Mouse (Mus musculus): Measurements from ENCODE around the gene Ngfr. TPM values are rescaled to one million over a fixed set of nuclear protein-coding genes. Genes with fewer than 3 reads are reported as not detected.

The Ngfr gene
- total RNA-seq, 4 experiments from 2014 or later, result 4.0 to 6.0 (median 5.2) TPM

DNA sequence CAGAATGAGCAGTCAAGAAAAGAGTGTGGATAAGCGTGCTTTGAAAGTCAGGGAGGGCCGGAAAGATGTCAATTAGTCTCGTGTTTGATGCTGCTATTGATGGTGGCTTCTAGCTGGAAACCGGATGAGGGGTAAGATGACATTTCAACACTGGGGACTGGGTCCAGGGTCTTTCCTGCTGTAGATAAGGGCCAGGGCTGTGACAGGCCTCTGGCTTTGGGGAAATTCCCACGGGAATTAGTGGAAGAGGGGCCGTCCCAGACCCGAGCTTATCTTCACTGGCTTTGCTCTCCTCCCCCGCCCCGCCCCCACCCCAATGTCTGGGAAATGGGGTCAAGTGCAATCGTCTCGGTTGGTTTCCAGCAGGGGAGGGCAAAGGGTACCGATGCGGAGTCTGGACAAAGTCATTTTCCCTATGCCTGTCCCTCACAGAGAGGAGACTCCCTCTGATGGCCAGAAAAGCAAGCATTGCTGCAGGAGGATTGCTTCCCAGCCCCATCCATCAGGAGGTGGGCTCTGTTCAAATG lies 7.2 kb upstream of the Ngfr start:
- no peak for DNase-seq

DNA sequence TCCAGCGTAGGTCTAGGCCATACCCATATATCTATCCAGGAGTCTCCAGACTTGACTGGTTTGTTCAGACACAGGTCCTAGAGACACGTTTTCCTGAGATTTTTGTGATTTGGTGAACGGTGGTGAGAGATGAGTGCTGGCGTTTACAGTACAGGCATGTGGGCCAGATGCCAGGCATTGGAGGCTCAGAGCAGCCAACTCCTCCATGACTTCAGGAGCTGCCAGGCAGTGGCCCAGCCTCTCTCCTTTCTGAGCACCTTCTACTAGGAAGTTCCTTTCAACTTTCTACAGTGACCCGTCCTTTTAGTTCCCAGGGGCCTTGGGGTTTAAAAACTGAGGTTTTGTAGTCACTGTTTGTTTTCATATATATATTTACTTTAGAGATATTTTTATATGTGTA lies 6.0 kb upstream of the Ngfr start:
- DNase-seq, result no peak

DNA sequence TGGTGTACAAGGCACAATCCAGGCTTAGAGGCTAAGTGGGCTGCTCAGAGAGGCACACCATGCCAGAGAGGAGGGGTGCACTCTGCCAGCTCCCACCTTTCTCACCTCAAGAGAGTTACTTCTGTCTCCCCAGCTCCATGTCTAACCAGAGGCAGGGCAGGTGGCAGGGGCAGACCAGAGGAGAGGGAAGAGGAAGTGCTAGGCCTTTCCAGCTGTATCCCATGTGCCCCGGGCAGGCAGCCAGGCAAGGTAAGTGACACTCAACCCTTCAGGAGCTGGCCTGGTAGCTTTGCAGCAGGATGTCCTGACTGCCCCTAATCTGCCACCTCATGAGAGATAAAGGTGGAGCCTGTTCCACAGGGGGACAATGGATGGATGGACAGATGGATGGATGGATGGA lies 5.2 kb upstream of the Ngfr start:
- DNase-seq, result no peak

DNA sequence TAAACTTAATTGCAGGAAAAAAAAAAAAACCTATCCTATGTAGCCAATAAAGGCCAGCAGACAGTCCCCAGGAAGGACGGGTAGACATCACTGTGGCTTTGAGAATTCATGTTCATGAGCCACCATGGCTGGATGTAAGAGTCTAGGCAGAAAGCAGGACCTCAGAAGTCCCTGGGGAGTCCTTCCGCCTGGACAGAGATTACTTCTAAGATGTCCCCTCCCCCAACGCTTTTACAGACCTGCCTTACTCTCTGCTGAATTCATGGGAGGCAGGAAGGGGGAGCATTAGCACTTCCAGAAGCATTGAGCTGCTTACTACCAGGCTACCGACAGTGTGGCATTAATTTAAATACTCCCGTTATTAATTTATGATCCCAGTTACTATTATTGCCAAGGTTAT lies 1.7 kb upstream of the Ngfr start:
- no peak for DNase-seq

DNA sequence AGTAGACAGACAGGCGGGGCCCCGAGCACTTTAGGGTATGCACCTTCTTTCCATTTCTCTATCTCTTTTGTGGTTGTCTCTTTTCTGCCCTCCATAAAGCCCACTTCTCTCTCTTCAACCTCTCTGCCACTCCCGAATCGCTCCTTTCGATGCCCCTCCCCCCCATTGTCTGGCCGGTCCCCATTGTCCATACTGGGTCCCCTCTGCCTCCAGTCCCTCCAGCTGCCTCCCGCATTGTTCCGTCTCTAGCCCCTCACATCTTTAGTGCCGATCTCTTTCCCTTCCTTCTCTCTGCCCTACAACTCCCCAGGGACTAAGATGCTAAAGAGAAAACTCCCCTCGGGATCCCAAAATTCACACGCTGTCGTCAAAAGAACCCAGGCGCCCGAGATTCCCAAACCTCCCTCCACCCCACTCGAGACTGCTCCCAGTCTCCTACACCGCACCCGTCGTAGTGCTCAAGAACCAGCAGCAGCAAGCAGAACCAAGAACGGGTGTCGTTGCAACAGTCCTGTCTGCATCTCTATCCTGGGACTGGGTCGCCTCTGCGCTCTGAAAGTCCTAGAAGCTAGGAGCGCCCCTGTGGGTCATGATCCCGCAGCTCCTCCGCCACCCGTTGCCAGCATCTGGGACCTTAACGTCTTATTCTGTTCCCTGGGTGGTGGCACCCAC lies 648 bp downstream of the Ngfr start:
- no peak for DNase-seq

DNA sequence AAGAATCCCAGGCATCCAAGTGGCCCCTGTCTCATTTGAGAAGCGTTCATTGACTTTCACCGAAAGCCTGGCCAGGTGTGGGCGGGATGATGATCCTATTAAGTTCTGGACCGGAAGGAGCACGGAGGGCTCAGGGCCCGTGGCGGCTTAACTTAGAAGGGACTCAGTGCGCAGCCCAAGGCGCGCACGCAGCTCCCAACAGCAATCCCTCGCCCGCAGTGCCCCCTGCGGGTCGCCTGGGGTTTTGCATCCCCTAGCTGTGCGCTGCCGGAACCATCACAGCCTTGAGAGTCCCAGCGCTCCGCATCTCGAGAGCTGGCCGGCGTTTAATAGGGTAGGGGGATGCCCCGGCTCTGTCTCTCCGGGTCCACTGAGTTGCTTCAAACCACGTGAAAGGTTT lies 1.4 kb downstream of the Ngfr start:
- DNase-seq, result peak; percentile 38

DNA sequence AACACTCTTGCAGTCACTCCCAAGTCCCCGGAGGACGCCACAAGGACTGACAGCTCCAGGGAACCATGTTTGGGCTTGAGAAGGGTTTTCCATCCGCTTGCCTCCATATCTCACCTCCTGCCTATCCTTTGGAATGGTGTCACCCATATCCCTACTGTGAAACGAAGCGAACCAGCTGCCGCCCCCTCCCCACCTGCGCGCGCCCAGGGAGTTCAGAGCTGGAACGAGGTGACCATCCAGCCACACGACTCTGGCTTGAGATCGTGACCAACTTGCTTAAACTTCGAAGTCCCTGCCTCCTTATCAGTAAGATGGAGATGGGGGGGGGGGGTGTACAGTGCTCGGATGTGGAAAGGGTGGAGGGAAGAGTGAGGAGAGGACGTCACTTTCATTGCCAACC lies 1.9 kb downstream of the Ngfr start:
- no peak for DNase-seq

DNA sequence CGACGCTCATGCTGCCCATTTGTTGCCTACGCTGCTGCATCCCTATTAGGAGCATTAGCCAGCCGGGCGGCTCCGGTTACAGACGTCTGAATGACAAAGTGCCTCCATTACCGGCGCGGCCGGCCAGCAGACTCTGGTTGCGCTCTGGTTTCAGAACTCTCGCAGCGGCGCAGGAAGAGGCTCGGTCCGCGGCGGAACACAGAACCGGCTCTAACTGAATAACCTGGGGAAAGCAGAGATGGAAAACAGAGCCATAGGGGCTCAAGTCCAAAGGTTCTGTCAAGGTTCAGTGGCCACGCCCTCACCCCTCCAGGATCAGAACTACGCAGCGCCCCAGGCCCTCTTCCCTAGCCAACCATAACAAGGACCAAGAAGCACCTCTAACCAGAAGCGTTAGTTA lies 2.3 kb downstream of the Ngfr start:
- no peak for DNase-seq

DNA sequence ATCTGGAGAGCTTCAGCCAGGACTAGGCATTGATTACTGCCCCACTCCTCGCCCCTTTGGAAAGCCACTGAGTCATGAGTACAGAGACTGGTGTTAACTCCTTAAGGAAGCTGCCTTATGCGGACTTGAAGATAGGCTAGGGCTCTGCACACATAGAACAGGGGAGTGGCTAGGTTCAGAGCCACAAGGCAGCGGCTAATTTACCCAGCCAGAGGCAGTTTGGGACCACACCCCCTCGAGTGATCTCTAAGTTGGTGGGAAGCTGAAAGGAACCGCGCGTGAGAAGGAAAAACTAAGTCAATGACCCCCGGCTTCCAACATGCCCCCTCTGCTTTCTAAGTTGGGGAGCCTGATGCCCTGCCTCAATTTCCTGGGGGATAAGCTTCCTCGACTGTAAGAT lies 2.9 kb downstream of the Ngfr start:
- no peak for DNase-seq

DNA sequence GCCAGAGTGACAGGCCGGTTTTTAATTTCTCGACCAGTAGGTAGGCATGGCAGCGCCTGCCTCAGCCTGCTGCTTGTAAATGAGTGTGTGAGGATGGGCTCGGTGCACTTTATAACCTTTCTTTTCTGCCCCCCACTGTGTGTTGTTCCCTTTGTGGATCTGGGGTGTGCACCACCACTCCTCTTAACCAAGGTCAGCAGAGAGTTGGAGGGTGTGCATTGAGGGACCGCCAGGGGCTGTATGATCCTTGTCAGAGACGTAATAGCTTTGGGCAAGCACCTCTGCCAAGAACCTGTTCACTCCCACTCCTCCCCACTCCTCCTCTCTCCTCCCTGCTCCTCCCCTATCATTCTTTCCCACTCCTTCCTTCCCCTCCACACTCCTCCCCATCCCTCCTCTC lies 4.1 kb downstream of the Ngfr start:
- no peak for DNase-seq

DNA sequence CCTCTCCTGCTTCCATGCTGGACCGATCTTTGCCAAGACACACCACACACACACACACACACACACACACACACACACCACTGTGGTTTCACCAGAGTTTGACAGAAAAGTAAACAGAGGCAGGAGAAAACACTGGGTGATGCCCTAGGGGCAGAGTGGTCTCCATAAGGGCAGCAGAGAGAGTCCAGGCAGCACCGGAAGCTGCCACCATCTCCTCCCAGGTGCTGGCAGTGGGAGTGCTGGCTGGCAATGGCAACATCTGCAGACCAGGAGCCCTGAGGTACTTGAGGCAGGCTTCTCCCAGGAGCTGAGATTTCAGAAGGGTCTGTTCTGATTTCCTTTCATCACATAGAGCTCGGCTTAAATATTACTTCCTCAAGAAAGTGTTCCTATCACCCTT lies 5.3 kb downstream of the Ngfr start:
- no peak for DNase-seq

DNA sequence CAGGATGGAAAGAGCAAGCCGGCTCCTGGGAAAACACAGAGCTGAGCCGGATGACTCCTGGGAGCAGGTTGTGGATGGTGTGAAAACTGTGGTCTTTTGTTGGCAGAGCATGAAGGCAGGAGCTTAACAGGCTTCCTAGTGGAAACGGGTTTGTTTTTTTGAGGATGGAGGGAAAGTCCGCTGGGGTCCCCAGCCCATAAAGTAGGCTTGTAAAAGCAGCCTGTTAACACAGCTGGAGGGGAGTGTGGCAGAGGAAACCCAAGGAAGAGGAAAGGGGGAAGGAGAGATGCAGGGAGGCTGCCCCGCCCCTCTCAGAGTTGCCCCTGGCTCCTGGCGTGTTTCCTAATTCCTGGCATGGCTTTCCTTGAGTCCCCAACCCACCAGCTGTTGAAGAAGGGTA lies 8.1 kb downstream of the Ngfr start:
- no peak for DNase-seq

DNA sequence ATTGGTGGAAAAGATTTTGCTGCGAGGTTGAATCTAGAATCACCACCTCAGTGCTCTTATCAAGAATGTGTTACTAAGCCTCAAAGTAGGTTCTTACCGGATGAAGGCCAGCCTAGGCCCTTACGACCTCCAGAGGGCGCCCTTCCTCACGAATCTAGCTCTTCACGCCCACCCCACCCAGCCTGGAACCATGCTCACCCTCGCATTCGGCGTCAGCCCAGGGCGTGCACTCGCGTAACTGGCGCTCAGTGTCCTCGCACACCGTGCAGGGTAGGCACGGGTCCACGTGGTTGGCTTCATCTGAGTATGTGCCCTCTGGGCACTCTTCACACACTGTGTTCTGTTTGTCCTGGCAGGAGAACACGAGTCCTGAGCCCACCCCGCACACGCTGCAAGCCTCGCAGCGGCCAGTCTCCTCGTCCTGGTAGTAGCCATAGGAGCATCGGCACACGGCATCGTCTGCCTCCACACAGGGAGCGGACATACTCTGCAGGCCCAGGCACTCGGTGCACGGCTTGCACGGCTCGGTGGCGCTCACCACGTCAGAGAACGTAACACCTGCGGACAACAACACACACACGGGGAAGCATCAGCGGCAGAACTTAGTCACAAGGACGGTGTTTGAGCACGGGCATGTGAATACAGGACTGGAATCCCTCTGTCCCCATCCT lies 9.6 kb downstream of the Ngfr start:
- no peak for DNase-seq

DNA sequence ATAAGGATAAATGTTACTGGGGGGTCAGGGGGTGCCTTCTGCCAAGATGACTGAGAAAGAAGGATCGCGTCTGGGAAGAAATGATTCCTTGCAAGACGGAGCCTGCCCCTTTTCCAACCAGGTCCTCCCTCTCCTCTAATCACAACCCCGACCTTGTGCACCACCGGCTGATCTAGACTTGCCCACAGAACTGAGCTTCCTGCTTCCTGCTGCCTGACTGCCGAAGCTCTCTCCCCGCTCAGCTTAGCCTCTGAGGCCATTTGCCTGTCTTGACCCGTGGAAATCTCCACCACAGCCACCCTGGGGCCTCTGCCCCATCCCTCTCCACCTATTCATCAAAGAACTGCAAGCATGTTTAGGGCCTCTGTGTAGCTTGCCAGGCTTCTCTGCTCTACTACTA lies 11.2 kb downstream of the Ngfr start:
- DNase-seq, result no peak

DNA sequence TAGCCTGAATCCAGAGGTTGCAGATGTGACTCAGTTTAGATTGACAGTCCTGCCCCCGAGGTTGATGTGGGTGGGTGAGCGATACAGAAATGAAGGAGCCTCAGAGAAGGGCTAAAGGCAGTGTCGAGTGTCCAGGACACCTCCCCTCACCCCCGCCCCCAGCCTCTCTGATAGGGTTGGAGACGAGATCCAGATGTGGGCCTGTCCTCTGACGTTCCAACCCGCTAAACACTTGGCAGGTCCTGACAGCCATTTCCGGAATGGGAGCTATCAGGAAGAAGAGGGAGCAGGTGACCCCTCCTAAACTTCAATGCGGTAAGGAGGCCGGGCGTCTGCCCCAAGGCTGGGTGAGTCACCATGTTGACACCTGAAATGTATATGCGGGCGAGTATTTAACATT lies 11.7 kb downstream of the Ngfr start:
- no peak for DNase-seq

DNA sequence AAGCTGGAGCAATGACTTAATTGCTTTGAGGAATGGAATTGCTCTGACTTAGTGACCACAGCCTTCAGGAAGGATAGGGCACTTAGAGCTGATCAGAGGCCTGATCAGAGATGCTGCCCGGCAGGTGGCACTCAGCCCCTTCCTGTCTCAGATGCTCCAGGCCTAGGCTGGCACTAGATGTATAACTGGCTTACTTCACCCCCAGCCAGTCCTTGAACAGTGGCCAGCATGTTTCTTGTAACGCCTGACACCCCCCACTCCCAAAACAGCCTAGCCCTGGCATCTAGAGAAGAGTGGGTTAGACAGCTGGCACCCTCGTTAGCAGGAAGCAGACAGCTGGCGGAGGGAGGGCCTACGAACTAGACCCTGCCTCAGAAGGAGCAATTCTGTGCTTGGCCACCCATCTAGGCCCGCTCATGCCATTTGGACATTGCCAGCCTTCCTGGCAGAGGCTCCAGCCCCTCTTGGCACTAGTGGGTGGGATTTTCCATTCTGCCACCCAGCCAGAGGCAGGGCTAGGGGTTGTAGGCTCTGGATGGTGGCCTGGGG lies 12.7 kb downstream of the Ngfr start:
- no peak for DNase-seq

DNA sequence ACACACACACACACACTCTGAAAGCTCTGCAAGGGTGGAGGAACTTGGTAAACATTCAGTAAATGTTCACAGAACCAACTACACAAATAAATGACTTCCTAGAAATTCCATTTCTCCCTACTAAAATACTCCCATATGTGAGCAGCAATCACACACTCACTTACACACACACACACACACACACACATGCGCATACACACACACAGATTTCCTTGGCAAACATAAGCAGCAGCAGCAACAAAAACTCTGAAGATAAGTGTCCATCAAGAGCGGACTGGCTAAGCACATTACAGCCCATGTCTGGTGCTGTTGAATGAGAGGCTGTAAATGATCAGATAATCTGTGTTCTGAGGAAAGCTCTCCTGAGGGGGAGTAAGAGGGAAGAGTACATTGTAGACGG lies 15.3 kb downstream of the Ngfr start:
- no peak for DNase-seq

DNA sequence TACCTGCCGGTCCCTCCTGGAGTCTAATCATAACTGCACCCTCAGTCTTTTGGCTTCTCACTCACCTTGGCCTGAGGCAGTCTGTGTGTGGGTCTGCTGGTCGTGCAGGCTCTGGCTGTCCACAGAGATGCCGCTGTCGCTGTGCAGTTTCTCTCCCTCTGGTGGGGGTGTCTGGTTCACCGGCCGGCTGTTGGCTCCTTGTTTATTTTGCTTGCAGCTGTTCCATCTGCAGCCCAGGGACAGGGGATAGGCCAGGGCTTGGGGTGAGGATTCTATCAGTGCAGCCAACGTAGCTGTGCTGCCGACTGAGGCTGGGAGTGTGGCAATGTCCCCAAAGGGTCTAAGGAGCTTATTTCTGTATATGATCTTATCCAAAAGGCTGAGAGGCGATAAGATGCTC lies 15.8 kb downstream of the Ngfr start:
- no peak for DNase-seq

DNA sequence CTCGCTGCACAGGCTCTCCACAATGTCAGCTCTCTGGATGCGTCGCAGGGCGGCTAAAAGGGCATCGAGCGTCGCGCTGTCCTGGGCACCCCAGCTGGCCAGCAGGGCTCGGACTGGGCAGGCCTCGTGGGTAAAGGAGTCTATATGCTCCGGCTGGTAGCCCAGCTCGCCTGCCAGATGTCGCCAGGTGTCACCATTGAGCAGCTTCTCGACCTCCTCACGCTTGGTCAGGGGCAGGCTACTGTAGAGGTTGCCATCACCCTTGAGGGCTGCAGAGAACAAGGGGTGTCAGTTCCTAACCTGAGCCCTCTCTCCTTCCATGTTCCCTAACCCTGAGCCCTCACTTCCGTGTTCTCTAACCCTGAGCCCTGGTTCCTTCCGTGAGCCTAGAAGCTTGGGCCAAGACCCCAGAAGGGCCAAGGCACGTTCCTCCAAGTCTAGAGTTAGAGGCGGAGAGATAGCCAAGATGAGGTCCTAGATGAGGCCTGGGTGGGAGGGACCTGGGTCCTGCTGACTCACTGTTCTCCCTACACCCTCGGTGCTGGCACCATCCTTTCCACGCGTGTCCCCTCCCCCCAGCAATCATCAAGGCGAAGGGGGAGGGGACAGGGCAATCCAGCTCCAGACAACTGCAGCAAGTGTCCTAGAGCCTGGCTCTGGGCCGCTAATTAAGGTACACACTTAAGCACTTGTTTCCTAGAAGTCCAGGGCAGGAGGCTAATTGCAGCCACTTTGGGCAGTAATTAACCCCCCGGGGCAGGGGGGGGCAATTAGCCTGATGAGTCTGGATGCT lies 16.5 kb downstream of the Ngfr start:
- no peak for DNase-seq

DNA sequence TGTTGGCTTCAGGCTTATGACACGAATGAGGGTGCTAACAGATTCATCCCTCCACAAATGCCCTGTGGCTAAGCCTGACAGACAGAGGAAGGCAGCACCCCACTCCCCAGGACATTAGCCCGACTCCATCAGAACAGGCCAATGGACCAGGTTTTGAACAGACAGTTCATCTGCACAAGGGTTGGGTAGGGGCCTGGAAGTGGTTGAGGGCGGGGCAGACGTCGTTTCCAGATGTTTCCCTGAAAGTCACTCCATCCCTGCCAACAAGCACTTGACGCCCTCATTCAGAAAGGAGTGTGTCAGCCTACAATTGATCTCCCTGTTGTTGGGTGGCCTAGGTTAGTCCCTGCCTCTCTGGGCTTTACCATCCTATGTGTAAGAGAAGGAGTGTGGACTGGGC lies 17.6 kb downstream of the Ngfr start:
- no peak for DNase-seq

DNA sequence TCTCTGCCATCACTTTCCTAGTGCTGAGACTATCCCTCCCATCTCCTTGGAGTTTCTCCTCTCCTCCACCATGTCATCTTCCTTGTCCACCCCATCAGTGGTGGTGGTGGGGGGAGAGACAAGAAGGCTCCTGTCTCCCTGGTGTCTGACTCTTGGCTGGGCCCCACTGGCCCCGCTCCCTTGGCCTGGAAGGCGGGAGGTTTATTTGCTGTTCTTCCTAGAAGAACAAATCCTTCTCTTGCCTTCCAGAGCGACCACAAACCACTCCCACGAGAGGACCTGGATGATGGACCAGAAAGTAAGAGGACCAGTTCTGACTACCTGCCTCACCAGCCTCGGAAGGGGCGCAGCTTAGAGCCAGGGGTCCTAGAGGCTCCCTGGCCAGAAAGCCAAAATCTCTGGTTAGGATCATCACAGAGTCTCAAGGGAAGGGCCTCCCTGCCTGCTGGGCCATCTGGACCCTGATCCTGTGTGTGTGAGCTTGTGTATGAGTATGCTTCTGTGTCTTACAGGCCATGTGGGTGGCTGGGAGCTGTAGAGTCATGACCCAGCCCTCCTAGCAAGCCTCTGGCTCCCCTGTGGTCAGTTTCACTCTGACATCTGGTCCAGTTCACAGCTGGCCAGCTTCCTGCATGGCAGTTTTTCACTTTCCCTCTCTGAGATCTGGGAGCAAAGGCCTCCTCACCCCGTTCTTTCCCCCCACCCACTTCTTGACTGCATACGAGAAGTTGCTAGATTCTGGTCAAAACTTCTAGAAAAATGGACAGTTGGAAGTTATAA lies 19.4 kb downstream of the Ngfr start:
- no peak for DNase-seq

DNA sequence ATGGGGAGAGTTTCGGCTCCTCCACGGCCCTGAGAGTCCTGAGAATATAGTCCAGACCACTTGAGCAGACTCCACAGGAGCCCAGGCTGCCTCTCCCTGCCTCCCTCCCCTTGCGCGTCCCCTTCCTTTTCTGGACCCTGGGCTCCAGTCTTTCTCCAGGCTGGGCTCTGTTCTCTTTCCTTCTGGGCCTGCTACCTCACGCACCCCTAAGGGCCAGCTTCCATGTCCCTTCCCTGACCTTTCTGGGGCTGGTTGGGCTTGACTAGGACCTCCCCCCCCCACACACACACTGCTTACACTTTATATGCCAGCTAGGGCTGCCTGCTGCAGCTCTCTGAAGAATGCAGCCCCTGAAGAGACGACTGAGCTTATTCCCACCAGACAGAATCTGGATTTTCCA lies 20.2 kb downstream of the Ngfr start:
- no peak for DNase-seq

DNA sequence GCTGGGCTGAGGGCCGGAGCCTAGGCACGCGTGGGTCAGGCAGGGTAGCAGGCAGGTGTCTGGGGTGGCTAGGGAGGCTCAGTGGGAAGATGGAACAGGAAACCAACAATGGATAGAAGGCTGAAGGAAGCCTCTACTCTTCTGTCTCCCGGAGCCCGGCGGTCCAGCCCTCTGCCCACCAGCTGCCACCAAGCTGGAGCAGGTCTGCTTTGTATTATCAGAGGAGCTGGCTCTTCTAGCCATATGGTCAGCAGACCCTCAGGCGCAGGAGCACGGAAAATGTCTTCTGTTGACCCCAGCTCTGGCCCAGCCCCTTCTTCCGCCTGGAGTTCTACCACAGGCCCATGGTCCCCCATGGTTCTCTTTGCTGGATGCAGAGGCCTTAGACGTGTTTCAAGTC lies 22.2 kb downstream of the Ngfr start:
- DNase-seq, result no peak

Measured in adrenal gland, adult 8-10 months (tissue).